Mouse (Mus musculus) C2C12 (cell line): ENCODE results near the gene Naa25.

ENCODE experiments used
- CEBPB ChIP-seq: IDR thresholded peaks from one replicate; pipeline ENCODE4 v1.6.1; 2011; ENCODE audit warnings: low read depth, mild to moderate bottlenecking, control low read depth, moderate library complexity
- CTCF ChIP-seq: IDR thresholded peaks from one replicate; pipeline ENCODE4 v1.5.1; 2011; ENCODE audit not compliant: control insufficient read depth, insufficient read depth, insufficient read length
- FOSL1 ChIP-seq: IDR thresholded peaks from one replicate; pipeline ENCODE4 v1.8.0; 2011; ENCODE audit warnings: mild to moderate bottlenecking, low read length; ENCODE audit not compliant: poor library complexity, insufficient read depth, severe bottlenecking
- MAX ChIP-seq: IDR thresholded peaks from one replicate; pipeline ENCODE4 v1.6.1; 2011; ENCODE audit warnings: mild to moderate bottlenecking, control low read depth
- MYOD1 ChIP-seq: IDR thresholded peaks from one replicate; pipeline ENCODE4 v1.6.1; 2011; ENCODE audit warnings: low read depth; ENCODE audit not compliant: control insufficient read depth, insufficient read length
- MYOG ChIP-seq: IDR thresholded peaks from one replicate; pipeline ENCODE4 v1.6.1; 2011; ENCODE audit not compliant: control insufficient read depth, insufficient read length; ENCODE audit errors: extremely low read depth
- USF1 ChIP-seq: IDR thresholded peaks from one replicate; pipeline ENCODE4 v1.6.1; 2011; ENCODE audit warnings: low read depth, mild to moderate bottlenecking, control low read depth, moderate library complexity

GRCm38 (mm10) chr5:121450476-121450875 is 52.7 kb downstream of the Naa25 start:
- TF ChIP-seq MYOD1 (no peak), MYOG (no peak), CTCF (no peak), MAX (no peak), USF1 (no peak), CEBPB (no peak), FOSL1 (no peak)
